Mouse (Mus musculus) B cell, adult (primary cell): ENCODE results near the gene Irs3. TPM values are rescaled to one million over a fixed set of nuclear protein-coding genes. Genes with fewer than 3 reads are reported as not detected.

Experiments
- total RNA-seq: library from RNA; stranded (reverse); gene quantifications from 4 replicates; pipeline ENCODE4 v1.2.4, GENCODE M21; 2023; ENCODE audit not compliant: inconsistent age

Irs3 gene
- total RNA-seq: not detected in 4 replicates

GRCm38 (mm10) chr5:137645652-137646091 lies at the start of gene Irs3:
Gene Irs3 (minus strand): TSS chr5:137645714.

GRCm38 (mm10) chr5:137684294-137685123 lies 39.0 kb upstream of the Irs3 start, which contains the start of gene Agfg2:
Gene Agfg2 (minus strand): TSS chr5:137684726.

GRCm38 (mm10) chr5:137641054-137641453 lies 4.5 kb downstream of the Irs3 start, which contains the start of gene Sap25:
Gene Sap25 (plus strand): TSS chr5:137641334.

GRCm38 (mm10) chr5:137628498-137629305 lies 16.8 kb downstream of the Irs3 start, which contains the start of the genes Fbxo24, Lrch4 and Gm20605:
Gene Fbxo24 (minus strand): TSS chr5:137629002.
Gene Lrch4 (plus strand): TSS chr5:137629121.
Gene Gm20605 (plus strand): TSS chr5:137629175.

GRCm38 (mm10) chr5:137613550-137613949 lies 32.0 kb downstream of the Irs3 start, which contains the start of gene Pcolce:
Gene Pcolce (minus strand): TSS chr5:137613784.

GRCm38 (mm10) chr5:137600619-137601364 lies 44.7 kb downstream of the Irs3 start, which contains the start of gene Mospd3:
Gene Mospd3 (minus strand): TSS chr5:137601058.

Other genes starting within 250 kb of the Irs3 start
- gene Zan, start 168.7 kb downstream of the Irs3 start, total RNA-seq: not detected in 4 replicates
- gene Pop7, start 143.2 kb downstream of the Irs3 start, total RNA-seq: 30.1 to 38.1 TPM (median 33.0 TPM) in 4 replicates
- 114 to 121 TPM (median 115 TPM) in 4 replicates for gene Gigyf1, start 127.2 kb downstream of the Irs3 start, total RNA-seq
- gene Epo, start 112.5 kb downstream of the Irs3 start, total RNA-seq: not detected in 4 replicates
- 346 to 423 TPM (median 404 TPM) in 4 replicates for gene Gnb2, start 112.2 kb downstream of the Irs3 start, total RNA-seq
- gene Actl6b, start 92.2 kb downstream of the Irs3 start, total RNA-seq: not detected in 4 replicates
- 0.29 to 1.5 TPM (median 0.71 TPM) in 4 replicates for gene Tfr2, start 75.9 kb downstream of the Irs3 start, total RNA-seq
- 32.1 to 44.5 TPM (median 37.3 TPM) in 4 replicates for gene Mospd3, start 44.7 kb downstream of the Irs3 start, total RNA-seq
- gene Pcolce, start 31.9 kb downstream of the Irs3 start, total RNA-seq: 1.1 to 2.3 TPM (median 1.5 TPM) in 4 replicates
- 0.22 to 0.45 TPM (median 0.30 TPM) in 3 of 4 replicates, not detected in the other for gene Fbxo24, start 16.7 kb downstream of the Irs3 start, total RNA-seq
- 206 to 213 TPM (median 209 TPM) in 4 replicates for gene Lrch4, start 16.6 kb downstream of the Irs3 start, total RNA-seq
- 58.1 to 62.4 TPM (median 60.8 TPM) in 4 replicates for gene Gm20605, start 16.5 kb downstream of the Irs3 start, total RNA-seq
- 84.0 to 92.8 TPM (median 85.8 TPM) in 4 replicates for gene Sap25, start 4.4 kb downstream of the Irs3 start, total RNA-seq
- gene Agfg2, start 39.0 kb upstream of the Irs3 start, total RNA-seq: 17.4 to 20.9 TPM (median 18.1 TPM) in 4 replicates
- gene Nyap1, start 95.9 kb upstream of the Irs3 start, total RNA-seq: 0.21 to 0.48 TPM (median 0.42 TPM) in 4 replicates
- 201 to 221 TPM (median 212 TPM) in 4 replicates for gene Tsc22d4, start 100.0 kb upstream of the Irs3 start, total RNA-seq
- 19.3 to 26.7 TPM (median 22.2 TPM) in 4 replicates for gene Ppp1r35, start 133.1 kb upstream of the Irs3 start, total RNA-seq
- gene Mepce, start 141.9 kb upstream of the Irs3 start, total RNA-seq: 82.8 to 102 TPM (median 90.4 TPM) in 4 replicates
- 19.2 to 24.6 TPM (median 22.6 TPM) in 4 replicates for gene Zcwpw1, start 142.1 kb upstream of the Irs3 start, total RNA-seq
- gene Pilra, start 190.6 kb upstream of the Irs3 start, total RNA-seq: 1.3 to 3.1 TPM (median 1.7 TPM) in 4 replicates
- gene Pilrb1, start 212.4 kb upstream of the Irs3 start, total RNA-seq: 1.3 to 3.3 TPM (median 1.5 TPM) in 4 replicates
- 1.1 to 2.5 TPM (median 1.6 TPM) in 3 of 4 replicates, not detected in the other for gene Pilrb2, start 226.1 kb upstream of the Irs3 start, total RNA-seq